Mouse (Mus musculus): ENCODE measurements around the gene Pcnx3. TPM values are rescaled to one million over a fixed set of nuclear protein-coding genes. Genes with fewer than 3 reads are reported as not detected.

Pcnx3 gene
- polyA plus RNA-seq, 1 experiment from 2014 or later = 17.7 TPM

DNA sequence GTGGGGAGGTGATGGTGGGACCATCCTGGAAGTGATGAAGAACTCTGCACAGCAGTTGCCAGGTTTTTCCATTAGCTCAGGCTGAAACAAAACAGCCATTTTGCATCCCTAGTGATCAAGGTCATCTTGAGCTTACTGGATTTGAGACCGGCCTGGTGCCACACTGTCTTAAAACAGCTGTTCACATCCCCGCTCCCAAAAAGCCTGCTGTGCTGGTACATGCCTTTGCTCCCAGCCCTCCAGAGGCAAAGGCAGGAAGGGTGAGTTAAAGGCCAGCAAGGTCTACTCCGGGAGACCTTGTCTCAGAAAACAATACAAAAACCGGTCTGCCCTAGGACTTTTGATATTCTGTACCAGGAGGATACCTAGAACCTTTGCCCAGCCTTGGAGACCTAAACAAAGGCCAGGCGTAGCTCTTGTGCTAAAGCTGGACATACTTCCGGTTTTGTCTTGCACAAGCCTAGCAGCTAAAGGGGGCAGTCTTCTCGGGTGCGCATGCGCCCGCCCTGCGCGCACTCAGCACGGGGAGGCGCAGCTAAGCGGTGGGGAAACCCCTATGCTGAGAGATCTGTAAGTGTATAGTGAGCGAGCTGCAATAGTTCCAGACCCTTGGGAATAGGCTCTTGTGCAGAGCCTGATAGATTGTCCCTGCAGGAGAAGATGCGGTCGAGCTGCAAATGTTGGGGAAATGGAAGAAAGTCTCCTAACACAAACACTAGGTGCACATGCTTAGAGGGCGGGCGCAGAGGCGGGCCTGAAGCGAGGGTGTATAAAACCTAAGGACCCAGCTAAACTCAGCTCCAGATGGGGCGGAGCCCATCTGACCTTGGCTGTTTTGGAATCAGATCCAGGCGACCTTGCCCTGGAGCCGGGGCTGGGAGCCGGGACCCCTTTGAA is 40.1 kb downstream of the Pcnx3 start:
- H3K36me3 ChIP-seq = peaks cover 33% of the 10 kb centered on the region
- peak overlapping the region; percentile 91 for H3K27ac ChIP-seq
- no peaks in the 10 kb centered on the region for H3K27me3 ChIP-seq (replicated peaks)
- H3K4me2 ChIP-seq = peak overlapping the region; percentile 60
- peaks cover 23% of the 10 kb centered on the region for H3K4me1 ChIP-seq
- peak overlapping the region; percentile 32 for H3K4me3 ChIP-seq (replicated peaks)
- peak overlapping the region; percentile 8; the same call in 1 of the 2 replicates for H3K9ac ChIP-seq
- WGBS = 8% methylated on average over 26 of the region's 26 CpGs
- peak; percentile 86 for ATAC-seq (ENCODE audit: insufficient read depth, low FRiP score, low read depth)
- no peaks in the 10 kb centered on the region for H3K9me3 ChIP-seq

DNA sequence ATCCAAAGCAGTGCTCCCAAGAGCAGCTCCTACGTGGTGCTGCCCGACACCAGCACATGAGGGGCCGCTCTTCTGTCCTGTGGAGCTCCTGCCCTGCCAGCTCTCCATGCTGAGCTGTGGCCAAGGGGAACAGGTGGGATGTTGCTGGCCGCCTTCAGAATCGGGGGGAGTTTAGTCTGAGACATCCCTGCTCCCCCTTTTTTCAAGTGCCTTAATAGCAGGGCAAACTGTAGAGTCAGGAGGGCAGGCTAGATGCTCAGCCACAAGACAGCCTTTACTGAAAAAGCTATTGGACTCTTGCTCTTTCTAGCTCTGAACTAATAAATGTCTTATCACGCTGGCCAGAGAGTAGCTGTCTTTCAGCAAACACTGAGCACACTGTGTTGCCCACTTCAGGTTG is 40.9 kb downstream of the Pcnx3 start:
- no peak overlapping the region for H3K4me3 ChIP-seq (replicated peaks)
- H3K9ac ChIP-seq = no peak overlapping the region
- H3K27me3 ChIP-seq (replicated peaks) = no peaks in the 10 kb centered on the region
- peaks cover 23% of the 10 kb centered on the region for H3K4me1 ChIP-seq
- H3K27ac ChIP-seq = peak overlapping the region; percentile 91; the same call in 1 of the 2 replicates
- no peak for ATAC-seq (ENCODE audit: insufficient read depth, low FRiP score, low read depth)
- H3K9me3 ChIP-seq = no peaks in the 10 kb centered on the region
- H3K4me2 ChIP-seq = no peak overlapping the region
- peaks cover 38% of the 10 kb centered on the region for H3K36me3 ChIP-seq
- WGBS = 93% methylated on average over 6 of the region's 6 CpGs

DNA sequence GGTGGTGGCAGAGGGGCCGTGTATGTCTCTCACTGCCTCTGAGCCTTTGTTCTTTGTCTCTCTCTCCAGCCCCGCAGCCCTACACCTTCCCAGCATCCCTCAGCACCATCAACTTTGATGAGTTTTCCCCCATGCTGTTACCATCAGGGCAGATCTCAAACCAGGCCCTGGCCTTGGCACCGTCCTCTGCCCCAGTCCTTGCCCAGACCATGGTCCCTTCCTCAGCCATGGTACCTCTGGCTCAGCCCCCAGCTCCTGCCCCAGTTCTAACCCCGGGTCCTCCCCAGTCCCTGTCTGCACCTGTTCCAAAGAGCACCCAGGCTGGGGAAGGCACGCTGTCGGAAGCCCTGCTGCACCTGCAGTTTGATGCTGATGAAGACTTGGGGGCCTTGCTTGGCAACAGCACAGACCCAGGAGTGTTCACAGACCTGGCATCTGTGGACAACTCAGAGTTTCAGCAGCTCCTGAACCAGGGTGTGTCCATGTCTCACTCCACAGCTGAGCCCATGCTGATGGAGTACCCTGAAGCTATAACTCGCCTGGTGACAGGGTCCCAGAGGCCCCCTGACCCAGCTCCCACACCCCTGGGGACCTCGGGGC is 41.9 kb downstream of the Pcnx3 start:
- peaks cover 46% of the 10 kb centered on the region for H3K36me3 ChIP-seq
- no peak overlapping the region for H3K4me3 ChIP-seq (replicated peaks)
- peaks cover 23% of the 10 kb centered on the region for H3K4me1 ChIP-seq
- no peak overlapping the region for H3K27ac ChIP-seq
- ATAC-seq (ENCODE audit: insufficient read depth, low FRiP score, low read depth) = no peak
- WGBS = 88% methylated on average over 8 of the region's 8 CpGs
- no peak overlapping the region for H3K4me2 ChIP-seq
- no peak overlapping the region for H3K9ac ChIP-seq
- H3K27me3 ChIP-seq (replicated peaks) = no peaks in the 10 kb centered on the region
- no peaks in the 10 kb centered on the region for H3K9me3 ChIP-seq

DNA sequence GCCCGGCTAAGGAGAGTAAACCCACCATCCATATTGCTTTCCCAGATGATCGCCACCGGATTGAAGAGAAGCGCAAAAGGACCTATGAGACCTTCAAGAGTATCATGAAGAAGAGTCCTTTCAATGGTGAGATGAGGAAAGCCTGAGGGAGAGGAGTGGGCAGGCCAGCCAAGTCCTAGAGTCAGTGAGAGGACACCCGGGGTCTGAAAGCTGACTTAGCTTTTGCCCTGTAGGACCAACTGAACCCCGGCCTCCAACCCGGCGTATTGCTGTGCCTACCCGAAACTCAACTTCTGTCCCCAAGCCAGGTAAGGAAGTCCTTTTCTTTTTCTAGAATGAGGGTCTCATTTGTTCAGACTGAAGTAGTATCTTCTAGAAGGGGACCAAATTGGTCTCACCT is 43.4 kb downstream of the Pcnx3 start:
- no peaks in the 10 kb centered on the region for H3K9me3 ChIP-seq
- WGBS = 95% methylated on average over 9 of the region's 9 CpGs
- H3K36me3 ChIP-seq = peaks cover 59% of the 10 kb centered on the region

DNA sequence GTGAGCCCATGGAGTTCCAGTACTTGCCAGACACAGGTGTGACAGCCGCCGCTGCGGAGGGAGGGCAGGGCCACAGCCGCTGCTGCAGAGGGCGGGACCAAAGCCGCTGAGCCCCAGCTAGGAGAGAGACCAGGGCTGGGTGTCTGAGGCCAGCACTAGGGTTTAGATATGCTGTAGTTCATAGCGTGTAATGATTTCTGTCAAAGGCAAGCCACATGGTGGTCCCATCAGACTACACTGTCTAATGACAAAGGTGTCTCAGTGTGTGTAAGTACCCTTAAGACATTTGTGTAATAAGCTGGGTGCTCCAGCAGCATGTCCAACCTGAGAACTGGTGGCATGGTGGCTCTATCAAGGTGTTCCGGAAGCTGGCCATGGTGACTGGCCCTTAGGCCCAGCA is 47.1 kb downstream of the Pcnx3 start:
- no peak for ATAC-seq (ENCODE audit: insufficient read depth, low FRiP score, low read depth)
- Histone ChIP-seq H3K9me3 (no peaks in the 10 kb centered on the region), H3K27ac (no peak overlapping the region), H3K36me3 (peaks cover 48% of the 10 kb centered on the region), H3K4me3 (replicated peaks) (no peak overlapping the region), H3K27me3 (replicated peaks) (no peaks in the 10 kb centered on the region), H3K4me2 (no peak overlapping the region), H3K4me1 (peaks cover 14% of the 10 kb centered on the region), H3K9ac (no peak overlapping the region)
- 86% methylated on average over 8 of the region's 8 CpGs for WGBS

More for the DNA sequence above, 43.4 kb downstream of the Pcnx3 start:
- Histone ChIP-seq H3K27me3 (replicated peaks) (no peaks in the 10 kb centered on the region), H3K4me2 (no peak overlapping the region), H3K4me3 (replicated peaks) (no peak overlapping the region), H3K4me1 (peaks cover 23% of the 10 kb centered on the region), H3K9ac (no peak overlapping the region), H3K27ac (no peak overlapping the region)
- no peak for ATAC-seq (ENCODE audit: insufficient read depth, low FRiP score, low read depth)

DNA sequence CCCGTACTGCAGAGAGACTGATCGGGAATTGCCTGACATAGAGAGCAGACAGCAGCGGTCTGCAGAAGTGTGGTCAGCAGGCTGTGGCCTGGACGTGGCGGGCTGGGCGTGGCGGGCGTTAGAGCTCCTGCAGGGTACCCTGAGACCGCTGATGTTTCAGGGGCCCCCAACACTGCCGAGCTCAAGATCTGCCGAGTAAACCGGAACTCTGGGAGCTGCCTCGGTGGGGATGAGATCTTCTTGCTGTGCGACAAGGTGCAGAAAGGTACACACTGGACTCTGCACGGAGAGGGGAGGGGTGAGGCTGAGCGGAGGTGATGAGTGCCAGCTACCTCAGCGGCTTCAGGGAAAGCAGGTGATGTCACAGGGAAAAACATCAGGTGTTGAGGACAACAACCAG is 47.7 kb downstream of the Pcnx3 start:
- Histone ChIP-seq H3K4me3 (replicated peaks) (no peak overlapping the region), H3K27ac (no peak overlapping the region), H3K36me3 (peaks cover 45% of the 10 kb centered on the region), H3K27me3 (replicated peaks) (no peaks in the 10 kb centered on the region), H3K9me3 (no peaks in the 10 kb centered on the region), H3K4me2 (no peak overlapping the region), H3K4me1 (peaks cover 19% of the 10 kb centered on the region), H3K9ac (no peak overlapping the region)
- no peak for ATAC-seq (ENCODE audit: insufficient read depth, low FRiP score, low read depth)
- 81% methylated on average over 17 of the region's 17 CpGs for WGBS

DNA sequence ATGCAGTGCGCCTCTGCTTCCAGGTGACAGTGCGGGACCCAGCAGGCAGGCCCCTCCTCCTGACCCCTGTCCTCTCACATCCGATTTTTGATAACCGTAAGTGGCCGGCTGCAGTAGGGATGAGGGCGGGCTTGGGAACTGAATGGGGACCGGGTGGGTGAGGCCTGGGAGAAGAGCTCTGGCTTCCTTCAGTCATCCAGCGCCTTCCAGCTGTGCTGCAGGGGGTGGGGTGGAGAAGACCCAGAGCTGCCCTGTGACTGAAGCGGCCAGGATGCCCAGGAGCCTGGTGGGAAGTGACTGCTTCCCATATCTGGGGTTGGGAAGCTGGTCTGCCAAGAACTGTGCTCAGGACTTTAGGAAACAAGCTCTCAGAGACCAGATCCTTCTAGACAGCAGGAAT is 48.4 kb downstream of the Pcnx3 start:
- Histone ChIP-seq H3K27me3 (replicated peaks) (no peaks in the 10 kb centered on the region), H3K9me3 (no peaks in the 10 kb centered on the region), H3K4me3 (replicated peaks) (no peak overlapping the region), H3K9ac (no peak overlapping the region), H3K27ac (no peak overlapping the region), H3K36me3 (peaks cover 40% of the 10 kb centered on the region), H3K4me1 (peaks cover 19% of the 10 kb centered on the region), H3K4me2 (no peak overlapping the region)
- ATAC-seq (ENCODE audit: insufficient read depth, low FRiP score, low read depth) = no peak
- WGBS = 48% methylated on average over 9 of the region's 9 CpGs

DNA sequence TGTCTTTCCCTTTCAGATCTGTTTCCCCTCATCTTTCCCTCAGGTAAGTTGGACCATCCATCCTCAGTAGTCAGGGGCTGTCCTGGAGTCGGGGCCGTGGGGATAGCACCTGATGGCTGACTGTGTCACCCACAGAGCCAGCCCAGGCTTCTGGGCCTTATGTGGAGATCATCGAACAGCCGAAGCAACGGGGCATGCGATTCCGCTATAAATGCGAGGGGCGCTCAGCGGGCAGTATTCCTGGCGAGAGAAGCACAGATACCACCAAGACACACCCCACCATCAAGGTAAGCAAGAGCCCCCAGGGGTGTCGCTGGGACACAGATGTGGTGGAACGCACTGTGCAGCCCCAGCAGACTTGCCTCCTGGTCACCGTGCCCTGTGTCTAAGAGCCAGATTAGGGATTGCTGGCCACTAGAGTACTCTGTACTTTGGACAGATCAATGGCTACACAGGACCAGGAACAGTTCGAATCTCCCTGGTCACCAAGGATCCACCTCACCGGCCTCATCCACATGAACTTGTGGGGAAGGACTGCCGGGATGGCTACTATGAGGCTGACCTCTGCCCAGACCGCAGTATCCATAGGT is 50.2 kb downstream of the Pcnx3 start:
- Histone ChIP-seq H3K4me3 (replicated peaks) (peak overlapping the region; percentile 86), H3K36me3 (peaks cover 30% of the 10 kb centered on the region), H3K4me2 (peak overlapping the region; percentile 82), H3K27me3 (replicated peaks) (no peaks in the 10 kb centered on the region), H3K9ac (peak overlapping the region; percentile 86), H3K9me3 (no peaks in the 10 kb centered on the region), H3K27ac (no peak overlapping the region), H3K4me1 (peaks cover 19% of the 10 kb centered on the region)
- no peak for ATAC-seq (ENCODE audit: insufficient read depth, low FRiP score, low read depth)
- 90% methylated on average over 18 of the region's 18 CpGs for WGBS

DNA sequence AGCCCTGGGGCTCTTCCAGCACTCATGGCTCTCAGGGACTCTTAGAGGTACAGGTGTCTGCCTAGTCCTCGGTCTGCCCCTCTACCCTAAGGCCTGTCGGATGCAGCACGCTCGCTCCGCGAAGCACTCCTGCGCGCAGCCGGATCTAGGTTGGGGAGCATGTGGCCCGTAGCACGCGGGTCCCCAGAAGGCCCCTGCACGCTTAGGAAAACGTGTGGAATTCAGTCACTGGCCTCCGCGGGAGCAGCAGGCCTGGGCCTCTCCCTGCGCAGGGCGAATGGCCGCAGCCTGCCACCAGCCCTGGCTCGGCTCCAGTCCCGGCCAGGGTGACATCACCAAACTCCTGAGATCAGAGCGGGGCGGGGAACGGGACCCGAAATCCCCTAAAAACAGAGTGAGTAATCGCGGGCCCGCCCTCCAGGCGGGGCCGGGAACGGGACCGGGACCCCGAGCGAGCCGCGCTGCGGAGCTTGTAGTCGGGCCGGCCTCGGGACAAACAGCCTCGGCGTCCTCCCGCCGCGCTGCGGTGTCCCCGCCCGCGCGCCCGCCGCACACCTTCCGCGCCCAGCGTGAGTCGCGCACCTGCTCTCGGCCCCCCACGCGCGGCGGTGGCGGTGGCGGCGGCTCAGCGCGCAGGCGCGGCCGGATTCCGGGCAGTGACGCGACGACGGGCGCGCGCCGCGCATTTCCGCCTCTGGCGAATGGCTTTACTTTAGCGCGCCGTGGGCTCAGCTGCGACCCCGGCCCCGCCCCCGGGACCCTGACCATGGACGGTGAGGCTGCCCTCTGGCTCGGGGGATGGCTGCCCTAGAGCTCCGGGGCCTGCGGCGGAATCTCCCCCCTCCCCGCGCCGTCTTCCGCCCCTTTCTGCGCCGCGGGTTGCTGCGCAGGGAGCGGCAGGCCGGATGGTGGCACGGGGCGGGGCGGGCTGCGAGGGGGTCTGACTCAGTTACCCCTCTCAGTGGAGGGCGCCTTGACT is 51.4 kb downstream of the Pcnx3 start, which contains the start of gene Rela:
Gene Rela, plus strand, starts transcription at position 415 of the 979 bp plus-strand sequence.
- ATAC-seq (ENCODE audit: insufficient read depth, low FRiP score, low read depth) = peak; percentile 88
- H3K9me3 ChIP-seq = no peaks in the 10 kb centered on the region

DNA sequence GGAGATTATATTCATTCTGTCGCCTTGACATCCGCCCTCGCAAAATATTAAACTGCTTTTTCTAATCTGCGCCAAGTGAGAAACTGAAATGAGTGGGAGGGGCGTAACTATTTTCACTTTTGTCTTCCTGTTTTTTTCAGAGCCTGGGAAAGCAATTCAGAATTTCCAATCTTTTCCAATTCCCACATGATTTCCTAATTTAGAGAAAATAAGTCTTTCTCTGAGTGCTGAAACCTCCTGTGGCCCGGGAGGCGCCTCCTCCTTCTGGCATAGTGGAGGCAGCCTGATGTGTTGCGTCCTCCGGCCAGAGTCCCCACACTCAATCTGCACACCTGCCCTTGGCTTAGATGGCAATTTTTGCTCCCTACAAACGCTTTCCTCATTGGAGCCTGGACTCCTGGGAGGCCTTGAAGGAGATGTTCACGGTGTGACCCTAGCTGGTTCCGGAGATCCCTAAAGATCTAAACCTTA is 52.1 kb downstream of the Pcnx3 start:
- 28% methylated on average over 12 of the region's 12 CpGs for WGBS

More for the DNA sequence above, 51.4 kb downstream of the Pcnx3 start, which contains the start of gene Rela:
- Histone ChIP-seq H3K4me1 (peaks cover 19% of the 10 kb centered on the region), H3K9ac (peak within 1 kb of the TSS; percentile 86), H3K36me3 (peaks cover 20% of the 10 kb centered on the region), H3K27ac (peak within 1 kb of the TSS; percentile 92), H3K4me2 (peak within 1 kb of the TSS; percentile 82), H3K4me3 (replicated peaks) (peak within 1 kb of the TSS; percentile 86), H3K27me3 (replicated peaks) (no peaks in the 10 kb centered on the region)
- under 1% methylated on average over 89 of the region's 109 CpGs for WGBS

More for the DNA sequence above, 52.1 kb downstream of the Pcnx3 start:
- Histone ChIP-seq H3K9me3 (no peaks in the 10 kb centered on the region), H3K4me1 (peaks cover 19% of the 10 kb centered on the region), H3K27ac (peak overlapping the region; percentile 92), H3K4me2 (peak overlapping the region; percentile 82), H3K9ac (peak overlapping the region; percentile 86; the same call in 1 of the 2 replicates), H3K36me3 (peaks cover 14% of the 10 kb centered on the region), H3K27me3 (replicated peaks) (no peaks in the 10 kb centered on the region), H3K4me3 (replicated peaks) (peak overlapping the region; percentile 86)
- ATAC-seq (ENCODE audit: insufficient read depth, low FRiP score, low read depth) = no peak; the same call in 1 of the 2 replicates
